Mouse (Mus musculus): ENCODE results near the gene Adam17. TPM values are rescaled to one million over a fixed set of nuclear protein-coding genes. Genes with fewer than 3 reads are reported as not detected.
"Not testable (repeated sequence)": the region's sequence is repeated elsewhere in the genome, so short reads cannot be mapped to it uniquely, and the experiment has no call there.

The Adam17 gene
- polyA plus RNA-seq, 1 experiment from 2014 or later = 11.2 TPM

DNA sequence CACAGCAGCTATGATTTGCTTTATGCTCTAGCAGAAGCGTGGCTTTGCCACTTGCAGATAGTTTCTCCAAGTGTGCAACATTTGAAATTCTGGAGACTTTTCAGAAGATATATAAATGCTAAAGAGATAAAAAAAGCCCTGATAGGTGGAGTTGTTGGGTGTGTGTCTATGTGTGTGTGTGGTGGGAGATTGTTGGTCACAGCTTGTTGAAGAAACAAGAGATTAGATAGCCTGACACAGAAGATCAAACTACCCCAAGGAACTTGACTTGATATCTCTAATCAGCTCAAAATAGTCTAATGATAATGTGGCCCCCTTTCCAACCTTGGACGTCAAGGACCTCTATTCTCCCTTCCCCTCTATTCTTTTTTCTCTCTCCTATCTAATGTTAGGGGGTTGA lies 37.2 kb upstream of the Adam17 start:
- Histone ChIP-seq H3K4me2 (replicated peaks; ENCODE audit: low read depth) (no peak overlapping the region), H3K4me1 (replicated peaks; ENCODE audit: control insufficient read depth, insufficient read depth, low read length) (peaks cover 10% of the 10 kb centered on the region; the same call in 1 of the 2 replicates), H3K9ac (ENCODE audit: low read depth, low read length) (no peak overlapping the region), H3K9me3 (ENCODE audit: control insufficient read depth) (no peaks in the 10 kb centered on the region), H3K27ac (ENCODE audit: low read depth, low read length) (no peak overlapping the region), H3K27me3 (replicated peaks; ENCODE audit: control insufficient read depth, insufficient read depth, low read length) (no peaks in the 10 kb centered on the region), H3K4me3 (ENCODE audit: low read depth, low read length) (no peak overlapping the region), H3K36me3 (ENCODE audit: control insufficient read depth, insufficient read depth) (peaks cover 24% of the 10 kb centered on the region)
- TF ChIP-seq CTCF (IDR thresholded peaks at IDR 0.05; ENCODE audit: low read depth) = no peak
- ATAC-seq = no peak
- 75% methylated on average over 2 of the region's 2 CpGs for WGBS

DNA sequence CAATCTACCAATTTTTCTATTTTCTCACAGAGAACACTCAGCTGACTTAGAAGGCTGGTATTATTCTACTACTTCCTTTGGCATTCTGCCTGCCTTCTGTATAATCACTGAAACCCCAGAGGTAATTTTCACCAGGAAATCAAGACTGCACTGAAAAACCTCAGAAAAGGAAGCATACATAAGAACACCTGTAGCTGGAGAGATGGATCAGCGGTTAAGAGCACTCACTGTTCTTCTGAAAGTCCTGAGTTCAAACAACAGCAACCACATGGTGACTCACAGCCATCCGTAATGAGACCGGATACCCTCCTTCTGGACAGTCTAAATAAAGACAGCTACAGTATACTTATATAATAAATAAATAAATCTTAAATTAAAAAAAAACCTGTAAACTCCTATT lies 36.2 kb upstream of the Adam17 start:
- no peak for TF ChIP-seq CTCF (IDR thresholded peaks at IDR 0.05; ENCODE audit: low read depth)
- WGBS = 95% methylated on average over 3 of the region's 3 CpGs

DNA sequence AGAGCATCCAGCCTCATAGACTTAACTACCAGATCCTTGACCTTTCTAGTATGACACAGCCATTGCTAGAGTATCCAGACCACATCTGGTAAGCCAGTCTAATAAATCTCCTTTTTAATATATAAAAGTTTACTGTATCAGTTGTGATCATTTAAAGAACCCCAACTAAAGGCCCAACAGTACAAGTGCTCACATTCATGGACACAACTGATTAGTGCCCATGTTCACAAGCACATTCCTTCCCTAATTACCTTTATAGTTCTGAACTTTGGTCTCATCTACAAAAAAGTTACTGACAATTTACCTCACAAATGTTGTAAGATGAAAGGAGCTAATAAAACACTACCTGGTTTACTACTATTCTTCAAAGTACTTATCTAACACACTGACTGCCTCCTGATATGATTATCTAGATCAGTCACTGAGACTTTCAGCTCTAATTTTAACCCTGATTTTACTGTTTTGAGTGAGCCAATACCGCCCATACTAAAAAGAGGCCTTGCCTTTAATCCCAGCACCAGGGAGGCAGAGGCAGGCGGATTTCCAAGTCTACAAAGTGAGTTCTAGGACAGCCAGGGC lies 35.4 kb upstream of the Adam17 start:
- no peak for TF ChIP-seq CTCF (IDR thresholded peaks at IDR 0.05; ENCODE audit: low read depth)
- Histone ChIP-seq H3K4me3 (ENCODE audit: low read depth, low read length) (no peak overlapping the region), H3K4me2 (replicated peaks; ENCODE audit: low read depth) (no peak overlapping the region), H3K36me3 (ENCODE audit: control insufficient read depth, insufficient read depth) (peaks cover 21% of the 10 kb centered on the region), H3K4me1 (replicated peaks; ENCODE audit: control insufficient read depth, insufficient read depth, low read length) (no peaks in the 10 kb centered on the region), H3K9me3 (ENCODE audit: control insufficient read depth) (no peaks in the 10 kb centered on the region), H3K27me3 (replicated peaks; ENCODE audit: control insufficient read depth, insufficient read depth, low read length) (no peaks in the 10 kb centered on the region), H3K9ac (ENCODE audit: low read depth, low read length) (no peak overlapping the region), H3K27ac (ENCODE audit: low read depth, low read length) (no peak overlapping the region)
- no peak; the same call in 1 of the 2 replicates for ATAC-seq
- 58% methylated on average over 2 of the region's 2 CpGs for WGBS

More for the DNA sequence above, 36.2 kb upstream of the Adam17 start:
- no peaks in the 10 kb centered on the region for H3K27me3 ChIP-seq (replicated peaks; ENCODE audit: control insufficient read depth, insufficient read depth, low read length)
- ATAC-seq = no peak
- no peak overlapping the region for H3K4me3 ChIP-seq (ENCODE audit: low read depth, low read length)
- no peak overlapping the region for H3K4me2 ChIP-seq (replicated peaks; ENCODE audit: low read depth)
- no peak overlapping the region for H3K27ac ChIP-seq (ENCODE audit: low read depth, low read length)
- peaks cover 24% of the 10 kb centered on the region for H3K36me3 ChIP-seq (ENCODE audit: control insufficient read depth, insufficient read depth)
- H3K9me3 ChIP-seq (ENCODE audit: control insufficient read depth) = no peaks in the 10 kb centered on the region
- no peak overlapping the region for H3K9ac ChIP-seq (ENCODE audit: low read depth, low read length)
- H3K4me1 ChIP-seq (replicated peaks; ENCODE audit: control insufficient read depth, insufficient read depth, low read length) = 0 out of 2 replicates have a peak, but pooled peaks cover 4% of the 10 kb centered on the region

DNA sequence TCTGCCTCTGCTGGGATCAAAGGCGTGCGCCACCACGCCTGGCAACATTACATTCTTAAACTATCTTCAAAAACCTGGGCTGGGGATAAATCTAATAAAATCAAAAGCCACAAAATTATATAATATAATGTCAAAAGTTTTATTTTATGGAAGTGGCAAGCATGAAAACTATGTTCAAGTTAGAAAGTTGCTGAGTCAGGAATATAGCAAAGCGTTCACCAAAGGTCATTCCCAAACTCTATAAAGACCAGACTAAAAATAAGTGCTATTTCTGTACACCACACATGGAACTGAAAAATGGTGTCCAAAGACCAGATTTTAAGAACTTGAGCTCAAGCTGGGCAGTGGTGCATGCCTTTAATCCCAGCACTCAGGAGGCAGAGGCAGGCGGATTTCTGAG lies 29.3 kb upstream of the Adam17 start:
- Histone ChIP-seq H3K4me3 (ENCODE audit: low read depth, low read length) (no peak overlapping the region), H3K36me3 (ENCODE audit: control insufficient read depth, insufficient read depth) (no peaks in the 10 kb centered on the region), H3K4me2 (replicated peaks; ENCODE audit: low read depth) (no peak overlapping the region), H3K27ac (ENCODE audit: low read depth, low read length) (no peak overlapping the region), H3K9ac (ENCODE audit: low read depth, low read length) (no peak overlapping the region), H3K27me3 (replicated peaks; ENCODE audit: control insufficient read depth, insufficient read depth, low read length) (no peaks in the 10 kb centered on the region), H3K4me1 (replicated peaks; ENCODE audit: control insufficient read depth, insufficient read depth, low read length) (no peaks in the 10 kb centered on the region), H3K9me3 (ENCODE audit: control insufficient read depth) (no peaks in the 10 kb centered on the region)
- TF ChIP-seq CTCF (IDR thresholded peaks at IDR 0.05; ENCODE audit: low read depth) = no peak
- no peak for ATAC-seq
- 96% methylated on average over 5 of the region's 5 CpGs for WGBS

DNA sequence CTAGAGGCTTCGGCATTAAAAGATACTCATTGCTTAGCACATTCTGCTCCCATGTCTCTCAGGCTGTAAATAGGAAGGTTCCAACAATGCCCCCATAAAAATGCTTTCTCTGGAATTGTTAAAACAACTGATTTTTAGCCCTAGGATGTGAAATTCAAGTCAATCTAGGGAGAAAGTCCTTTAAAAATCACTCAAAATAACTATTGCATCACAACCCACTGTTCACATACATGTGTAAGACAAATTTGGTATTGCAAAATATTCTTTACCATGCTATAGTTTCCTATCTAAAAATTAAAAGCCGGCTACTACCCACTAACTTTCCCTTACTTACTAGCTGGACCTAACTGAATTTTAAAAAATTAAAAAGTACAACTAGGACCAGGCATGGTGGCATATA lies 12.8 kb upstream of the Adam17 start:
- no peak for TF ChIP-seq CTCF (IDR thresholded peaks at IDR 0.05; ENCODE audit: low read depth)
- H3K9me3 ChIP-seq (ENCODE audit: control insufficient read depth) = no peaks in the 10 kb centered on the region
- 94% methylated on average over 2 of the region's 2 CpGs for WGBS
- no peak overlapping the region for H3K9ac ChIP-seq (ENCODE audit: low read depth, low read length)
- H3K4me3 ChIP-seq (ENCODE audit: low read depth, low read length) = no peak overlapping the region
- no peaks in the 10 kb centered on the region for H3K27me3 ChIP-seq (replicated peaks; ENCODE audit: control insufficient read depth, insufficient read depth, low read length)
- no peaks in the 10 kb centered on the region for H3K4me1 ChIP-seq (replicated peaks; ENCODE audit: control insufficient read depth, insufficient read depth, low read length)
- H3K36me3 ChIP-seq (ENCODE audit: control insufficient read depth, insufficient read depth) = peaks cover 17% of the 10 kb centered on the region
- H3K27ac ChIP-seq (ENCODE audit: low read depth, low read length) = no peak overlapping the region
- ATAC-seq = no peak
- no peak overlapping the region for H3K4me2 ChIP-seq (replicated peaks; ENCODE audit: low read depth)

DNA sequence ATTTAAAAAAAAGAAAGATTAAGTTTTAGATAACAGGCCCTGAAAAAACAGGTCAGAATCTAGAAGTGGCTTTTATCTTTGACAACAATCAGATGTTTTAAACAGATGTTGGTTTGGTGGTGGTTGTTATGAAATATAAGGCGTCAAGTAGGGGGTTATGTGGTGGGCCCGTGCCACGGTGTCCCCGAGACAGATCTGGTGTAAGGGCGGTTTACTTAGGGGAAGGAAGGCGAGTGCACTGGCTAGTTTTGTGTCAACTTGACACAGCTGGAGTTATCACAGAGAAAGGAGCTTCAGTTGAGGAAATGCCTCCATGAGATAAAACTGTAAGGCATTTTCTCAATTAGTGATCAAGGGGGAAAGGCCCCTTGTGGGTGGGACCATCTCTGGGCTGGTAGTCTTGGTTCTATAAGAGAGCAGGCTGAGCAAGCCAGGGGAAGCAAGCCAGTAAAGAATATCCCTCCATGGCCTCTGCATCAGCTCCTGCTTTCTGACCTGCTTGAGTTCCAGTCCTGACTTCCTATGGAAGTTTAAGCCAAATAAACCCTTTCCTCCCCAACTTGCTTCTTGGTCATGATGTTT lies 5.4 kb upstream of the Adam17 start:
- H3K27me3 ChIP-seq (replicated peaks; ENCODE audit: control insufficient read depth, insufficient read depth, low read length); H3K27ac ChIP-seq (ENCODE audit: low read depth, low read length); H3K4me3 ChIP-seq (ENCODE audit: low read depth, low read length); ATAC-seq; H3K9ac ChIP-seq (ENCODE audit: low read depth, low read length); H3K36me3 ChIP-seq (ENCODE audit: control insufficient read depth, insufficient read depth); H3K4me1 ChIP-seq (replicated peaks; ENCODE audit: control insufficient read depth, insufficient read depth, low read length); H3K9me3 ChIP-seq (ENCODE audit: control insufficient read depth); H3K4me2 ChIP-seq (replicated peaks; ENCODE audit: low read depth): not testable (repeated sequence)
- 75% methylated on average over 6 of the region's 6 CpGs for WGBS
